Mouse (Mus musculus) layer of hippocampus, adult 2 months (tissue): ENCODE results near the gene Slc4a3. TPM values are rescaled to one million over a fixed set of nuclear protein-coding genes. Genes with fewer than 3 reads are reported as not detected.
A peak's percentile ranks its signal among the peaks of the same experiment; 100 is the strongest.

Experiments
- DNase-seq, 2 experiments: peaks; one replicate each; pipeline ENCODE4 v3.0.0; 2022; ENCODE audit warnings: low spot score in 2 of 2
- H3K27ac ChIP-seq: fragments of 200-600 bp; 2 replicates; pipeline ENCODE4 v1.8.1; 2022
- H3K4me3 ChIP-seq: fragments of 200-600 bp; 2 replicates; pipeline ENCODE4 v1.8.1; 2022; ENCODE audit warnings: mild to moderate bottlenecking
- CTCF ChIP-seq: fragments of 200-600 bp; conservative IDR thresholded peaks from 2 replicates; pipeline ENCODE4 v1.8.1; 2022; ENCODE audit warnings: antibody characterized with exemption, mild to moderate bottlenecking, moderate library complexity
- total RNA-seq, 2 experiments: library from RNA; stranded (reverse); gene quantifications; 2 replicates each; pipeline ENCODE4 v1.2.3; 2021

Slc4a3 gene
- total RNA-seq, 2 experiments from 2014 or later, result 106 to 110 TPM

DNA sequence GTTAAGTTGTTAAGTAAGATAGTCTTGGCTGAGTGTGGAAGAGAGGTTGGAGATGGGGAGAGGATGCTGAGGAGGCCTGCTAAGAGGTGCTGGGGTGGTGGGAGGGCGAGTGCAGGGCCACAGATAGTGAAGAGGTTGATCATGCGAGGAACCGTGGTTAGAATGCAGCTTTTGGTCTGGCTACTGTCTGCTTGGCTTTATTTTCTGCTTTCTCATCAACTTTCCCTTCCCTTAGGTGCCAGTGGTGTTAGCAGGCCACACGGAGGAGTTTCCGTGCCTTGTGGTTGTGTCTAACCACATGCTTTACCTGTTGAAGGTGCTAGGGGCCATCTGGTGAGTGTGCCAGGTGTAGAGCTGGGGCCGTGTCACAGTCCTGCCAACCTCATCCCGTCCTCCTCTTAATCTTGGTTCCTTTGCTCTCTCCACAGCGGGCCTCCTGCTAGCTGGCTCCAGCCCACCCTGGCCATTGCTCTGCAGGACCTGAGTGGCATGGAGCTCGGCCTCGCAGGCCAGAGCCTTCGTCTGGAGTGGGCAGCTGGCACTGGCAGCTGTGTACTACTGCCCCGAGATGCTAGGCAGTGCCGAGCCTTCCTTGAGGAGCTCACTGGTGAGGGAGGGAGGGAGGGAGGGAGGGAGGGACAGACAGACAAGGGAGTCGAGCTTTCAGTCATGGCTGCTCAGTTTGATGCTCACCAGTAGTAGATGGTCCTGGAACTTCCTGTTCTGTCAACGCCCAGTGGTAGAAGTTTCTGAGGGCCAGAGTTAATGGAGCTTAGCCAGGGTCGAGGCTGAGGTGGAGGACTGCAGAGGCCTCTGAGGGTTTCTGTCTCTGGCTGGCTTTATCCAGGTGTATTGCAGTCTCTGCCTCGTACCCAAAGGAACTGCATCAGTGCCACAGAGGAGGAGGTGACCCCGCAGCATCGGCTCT lies 12.5 kb upstream of the Slc4a3 start:
- no peak for TF ChIP-seq CTCF
- no peak overlapping the region for H3K27ac ChIP-seq
- DNase-seq, result no peak
- H3K4me3 ChIP-seq, result no peak overlapping the region

DNA sequence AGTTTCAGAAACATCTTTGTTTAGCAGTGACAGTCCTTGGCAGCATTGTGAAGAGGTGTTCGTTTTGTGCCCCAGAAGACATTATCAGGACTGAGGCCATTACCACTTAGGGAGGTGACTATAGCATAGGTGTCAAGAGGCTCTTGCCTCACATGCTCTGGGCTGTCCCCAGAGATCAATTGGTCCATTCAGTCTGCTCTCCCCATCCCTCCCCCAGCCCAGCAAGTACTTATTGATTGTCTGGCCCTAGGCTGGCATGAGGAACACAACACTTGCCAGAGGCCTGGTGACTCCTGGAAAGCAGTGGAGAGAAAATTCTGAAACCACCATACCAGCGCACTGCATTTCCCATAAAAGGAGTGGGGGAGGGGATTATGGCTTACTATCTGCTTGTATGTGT lies 8.5 kb upstream of the Slc4a3 start:
- TF ChIP-seq CTCF, result no peak
- no peak for DNase-seq
- Histone ChIP-seq H3K4me3 (no peak overlapping the region), H3K27ac (no peak overlapping the region)

DNA sequence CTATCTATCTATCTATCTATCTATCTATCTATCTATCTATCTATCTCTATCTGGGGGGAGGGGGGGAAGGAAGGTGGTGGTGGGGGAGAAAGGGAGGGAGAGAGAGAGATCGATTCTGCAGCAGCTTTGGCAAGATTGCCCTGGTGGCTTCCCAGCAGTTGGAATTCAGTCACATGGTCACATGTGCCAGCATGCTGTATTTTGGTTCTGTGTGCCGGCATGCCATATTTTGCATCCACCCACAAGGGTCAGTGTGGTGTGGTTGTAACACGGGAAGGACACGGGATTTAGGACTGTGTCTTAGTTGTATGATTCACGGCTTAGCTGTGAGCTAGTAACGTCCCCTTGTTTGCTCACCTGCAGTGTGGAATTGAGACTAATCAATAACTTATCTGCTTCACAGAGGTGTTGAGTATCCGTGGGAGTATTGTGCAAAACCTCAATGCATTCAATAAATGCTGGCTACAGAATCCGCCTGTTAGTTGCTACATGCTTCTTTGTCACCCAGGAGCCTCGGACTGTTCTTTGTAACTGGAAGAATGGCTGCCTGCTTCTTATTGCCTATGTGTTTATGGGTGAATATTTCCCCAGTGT lies 7.4 kb upstream of the Slc4a3 start:
- no peak for DNase-seq
- TF ChIP-seq CTCF, result no peak
- no peak overlapping the region; the same call in 1 of the 2 replicates for H3K27ac ChIP-seq
- H3K4me3 ChIP-seq, result no peak overlapping the region

DNA sequence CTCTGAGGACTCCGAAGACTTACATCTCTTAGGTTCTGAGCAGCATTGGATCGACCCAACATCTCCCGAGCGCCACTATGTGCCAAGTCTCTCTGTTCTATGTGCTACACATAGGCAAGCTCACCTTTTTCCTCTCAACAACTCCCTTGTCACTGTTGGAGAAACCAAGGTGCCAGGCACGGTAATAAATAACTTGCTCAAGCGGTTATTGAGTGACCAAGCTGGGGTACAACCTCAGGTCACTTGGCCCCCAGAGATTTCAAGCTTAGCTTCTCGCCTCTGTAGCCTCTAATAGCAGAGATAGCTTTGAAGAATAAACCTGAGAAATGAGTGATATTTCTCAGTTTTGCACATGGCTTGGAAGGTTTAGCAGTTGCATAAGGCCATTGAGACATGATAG lies 4.6 kb upstream of the Slc4a3 start:
- H3K27ac ChIP-seq, result no peak overlapping the region
- no peak overlapping the region for H3K4me3 ChIP-seq
- no peak for TF ChIP-seq CTCF
- no peak for DNase-seq

DNA sequence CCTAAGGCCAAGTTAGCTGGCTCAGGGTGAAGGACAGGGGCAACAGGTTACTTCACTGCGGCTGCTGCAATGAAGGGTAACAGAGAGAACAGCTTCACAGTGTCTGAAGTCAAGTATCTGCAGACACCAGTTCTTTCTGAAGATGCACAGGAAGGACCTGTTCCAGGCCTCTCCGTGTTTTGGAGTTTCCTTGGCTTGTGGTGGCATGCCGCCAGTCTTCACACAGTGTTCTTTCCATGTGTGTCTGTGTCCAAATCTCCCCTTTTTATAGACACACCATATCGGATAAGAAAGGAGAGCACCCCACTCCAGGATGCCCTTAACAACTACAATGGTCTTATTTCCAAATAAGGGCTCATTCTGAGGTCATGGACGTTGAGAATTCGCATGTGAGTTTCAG lies 1.7 kb upstream of the Slc4a3 start:
- Histone ChIP-seq H3K27ac (no peak overlapping the region), H3K4me3 (no peak overlapping the region)
- no peak for DNase-seq
- no peak for TF ChIP-seq CTCF

DNA sequence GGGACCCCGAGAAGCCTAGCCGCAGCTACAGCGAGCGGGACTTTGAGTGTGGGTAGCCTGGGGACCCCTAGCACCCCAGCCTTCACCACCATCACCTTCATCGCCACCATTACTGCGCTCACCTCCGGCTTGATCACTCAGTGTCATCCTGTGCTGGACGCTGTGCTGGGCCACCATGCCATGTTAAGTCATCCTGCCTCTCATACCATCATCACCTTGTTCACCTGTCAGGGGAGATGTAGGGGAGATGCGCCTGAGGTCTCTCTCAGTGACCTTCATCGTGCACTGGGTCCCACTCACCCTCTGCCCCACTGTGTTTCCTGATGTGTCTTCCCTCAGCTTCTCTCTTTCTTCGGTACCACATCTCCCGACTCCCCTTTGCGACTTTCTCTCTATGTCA lies 1.3 kb downstream of the Slc4a3 start:
- DNase-seq, result no peak
- TF ChIP-seq CTCF, result no peak
- Histone ChIP-seq H3K27ac (peak overlapping the region; percentile 97; the same call in 1 of the 2 replicates), H3K4me3 (peak overlapping the region; percentile 66)

DNA sequence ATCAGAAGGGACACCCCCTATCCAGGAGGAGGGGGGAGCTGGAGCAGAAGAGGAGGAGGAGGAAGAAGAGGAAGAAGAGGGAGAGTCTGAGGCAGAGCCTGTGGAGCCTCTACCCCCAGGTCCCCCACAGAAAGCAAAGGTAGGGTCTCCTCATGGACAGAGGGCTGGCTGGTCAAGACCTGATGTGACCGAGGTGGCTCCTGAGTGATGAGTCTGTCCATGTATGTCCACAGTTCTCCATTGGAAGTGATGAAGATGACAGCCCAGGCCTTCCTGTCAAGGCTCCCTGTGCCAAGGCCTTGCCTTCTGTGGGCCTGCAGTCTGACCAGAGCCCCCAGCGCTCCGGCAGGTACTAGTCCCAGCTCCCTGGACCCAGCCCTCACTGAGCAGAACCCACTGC lies 2.0 kb downstream of the Slc4a3 start:
- H3K27ac ChIP-seq, result no peak overlapping the region
- no peak for TF ChIP-seq CTCF

DNA sequence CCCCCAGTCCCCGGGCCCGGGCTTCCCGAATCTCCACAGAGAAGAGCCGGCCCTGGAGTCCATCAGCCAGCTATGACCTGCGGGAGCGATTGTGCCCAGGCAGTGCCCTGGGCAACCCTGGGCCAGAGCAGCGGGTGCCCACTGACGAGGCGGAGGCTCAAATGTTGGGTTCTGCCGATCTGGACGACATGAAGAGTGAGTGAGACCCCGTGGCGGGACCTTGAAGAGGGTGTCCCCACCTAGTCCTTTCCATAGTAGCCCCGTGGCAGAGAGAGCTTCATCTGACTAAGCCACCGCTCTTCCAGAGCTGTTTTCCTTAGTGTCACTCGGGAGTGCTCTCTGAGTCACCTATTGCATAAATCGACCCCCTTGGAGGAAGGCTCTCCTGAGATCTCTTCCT lies 2.8 kb downstream of the Slc4a3 start:
- no peak overlapping the region for H3K27ac ChIP-seq
- no peak for TF ChIP-seq CTCF
- DNase-seq, result no peak
- H3K4me3 ChIP-seq, result no peak overlapping the region

More for the DNA sequence above, 2.0 kb downstream of the Slc4a3 start:
- H3K4me3 ChIP-seq, result no peak overlapping the region
- no peak for DNase-seq

DNA sequence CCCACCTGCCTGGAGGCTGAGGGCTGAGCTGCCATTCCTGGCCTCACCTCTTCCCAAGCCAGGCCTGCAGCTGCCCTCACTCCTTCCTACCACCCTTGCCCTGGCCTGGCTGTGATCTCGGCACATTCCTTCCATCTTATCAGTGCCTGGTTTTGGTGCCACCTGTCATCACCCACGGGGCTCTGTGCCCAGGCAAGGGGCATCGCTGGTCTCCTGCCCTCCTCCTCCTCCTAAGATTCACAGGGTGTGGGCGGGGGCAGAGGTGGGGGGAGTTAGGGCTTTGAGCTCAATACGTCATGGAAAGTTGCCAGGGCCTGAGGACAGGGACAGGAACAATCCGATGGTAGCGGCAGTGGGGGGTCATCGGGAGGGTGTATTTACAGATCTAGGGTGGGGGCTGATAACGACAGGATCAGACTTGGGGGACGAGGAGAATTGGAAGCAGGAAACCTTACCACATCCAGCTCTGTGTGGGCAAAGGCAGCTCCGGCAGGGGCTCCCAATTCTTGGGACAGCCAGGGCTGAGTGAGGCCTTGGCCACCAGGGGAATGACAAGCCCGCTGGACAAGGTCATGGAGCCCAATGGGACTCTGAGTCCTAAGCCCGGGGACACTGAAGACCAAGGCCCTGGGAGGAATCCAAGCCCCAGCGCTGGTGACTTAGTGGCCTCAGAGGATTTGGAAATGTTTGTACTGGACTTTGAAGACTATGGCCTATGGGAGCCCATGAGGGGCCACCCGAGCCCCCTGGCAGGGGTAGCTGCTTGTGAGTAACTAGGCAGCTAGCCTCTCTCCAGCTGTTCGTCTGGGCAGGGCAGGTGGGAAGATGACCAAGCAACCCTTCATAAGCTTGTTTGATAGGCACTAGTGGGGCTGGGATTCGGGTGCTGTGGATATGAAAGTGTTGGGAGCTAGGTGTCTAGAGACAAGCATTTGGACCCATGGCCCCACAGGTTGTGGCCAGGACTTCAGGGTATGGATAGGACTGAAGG lies 3.5 kb downstream of the Slc4a3 start:
- H3K27ac ChIP-seq, result no peak overlapping the region
- TF ChIP-seq CTCF, result no peak

DNA sequence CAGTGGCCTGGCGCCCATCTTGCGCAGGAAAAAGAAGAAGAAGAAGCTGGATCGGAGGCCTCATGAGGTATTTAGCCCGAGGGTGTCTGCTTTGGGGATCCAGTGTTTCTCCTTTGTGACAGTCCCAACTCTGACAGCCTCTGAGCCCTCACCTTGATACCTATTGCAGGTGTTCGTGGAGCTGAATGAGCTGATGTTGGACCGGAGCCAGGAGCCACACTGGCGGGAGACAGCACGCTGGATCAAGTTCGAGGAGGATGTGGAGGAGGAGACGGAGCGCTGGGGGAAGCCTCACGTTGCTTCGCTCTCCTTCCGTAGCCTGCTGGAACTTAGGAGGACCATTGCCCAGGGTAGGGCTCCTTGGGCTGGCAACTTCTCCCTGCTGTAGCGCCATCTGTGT lies 4.5 kb downstream of the Slc4a3 start:
- no peak for TF ChIP-seq CTCF
- DNase-seq, result no peak
- H3K27ac ChIP-seq, result no peak overlapping the region
- no peak overlapping the region for H3K4me3 ChIP-seq

More for the DNA sequence above, 3.5 kb downstream of the Slc4a3 start:
- DNase-seq, result no peak
- no peak overlapping the region for H3K4me3 ChIP-seq

DNA sequence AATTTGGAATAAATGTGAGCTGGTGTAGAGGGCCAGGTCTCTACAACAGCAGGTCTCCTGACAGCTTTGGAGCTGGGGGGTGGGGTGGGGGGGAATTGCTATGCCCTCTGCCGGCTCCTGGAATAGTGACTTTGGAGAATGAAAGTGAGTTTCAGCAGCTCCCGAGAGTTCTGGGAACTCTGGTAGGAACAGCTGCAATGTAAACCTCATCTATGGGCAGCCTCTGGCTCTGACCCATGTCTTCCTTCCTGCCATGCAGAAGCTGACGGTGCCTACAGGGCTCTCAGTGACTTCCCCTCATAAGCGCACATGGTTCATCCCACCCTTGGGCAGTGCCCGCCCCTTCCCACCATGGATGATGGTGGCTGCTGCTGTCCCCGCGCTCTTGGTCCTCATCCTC lies 9.6 kb downstream of the Slc4a3 start:
- Histone ChIP-seq H3K4me3 (no peak overlapping the region), H3K27ac (peak overlapping the region; percentile 64)
- TF ChIP-seq CTCF, result 0 out of 2 replicates have a peak, but pooled peaks have one; percentile 7
- no peak for DNase-seq

DNA sequence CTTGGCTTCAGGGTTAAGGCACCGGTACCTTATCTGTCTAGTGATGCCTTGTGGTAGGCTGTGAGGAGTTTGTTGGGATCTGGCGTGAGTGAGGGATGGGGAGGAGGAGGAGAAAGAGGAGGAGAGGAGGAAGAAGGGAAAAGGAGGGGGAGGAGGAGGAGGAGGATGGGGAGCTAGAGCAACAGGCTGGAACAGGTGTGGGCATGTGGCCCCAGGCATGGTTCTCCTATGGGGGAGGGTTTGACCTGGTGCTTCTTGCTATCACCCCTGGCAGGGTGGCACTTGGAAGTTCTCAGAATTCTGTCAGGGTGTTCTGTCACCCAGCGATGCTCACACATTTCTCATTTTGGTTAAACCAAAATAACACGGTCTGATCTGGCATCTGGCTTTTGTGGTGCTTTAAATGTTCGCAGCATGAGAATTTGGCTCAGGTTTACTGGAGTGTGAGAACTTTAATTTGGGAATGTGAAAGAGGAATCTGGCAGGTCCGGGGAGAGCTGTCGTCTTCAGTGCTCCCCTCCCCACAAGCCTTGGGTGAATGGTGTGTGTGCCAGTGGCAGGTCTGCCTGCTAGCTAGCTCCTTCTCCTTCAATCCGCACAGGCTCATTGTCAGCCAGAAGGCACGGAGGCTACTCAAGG lies 10.2 kb downstream of the Slc4a3 start:
- Histone ChIP-seq H3K27ac (peak overlapping the region; percentile 64), H3K4me3 (no peak overlapping the region)
- peak in 1 of 2 experiments; percentile 37 for DNase-seq
- no peak for TF ChIP-seq CTCF
